Mouse (Mus musculus): ENCODE measurements around the gene Xirp1. TPM values are rescaled to one million over a fixed set of nuclear protein-coding genes. Genes with fewer than 3 reads are reported as not detected.

The Xirp1 gene
- total and polyA plus RNA-seq, 3 experiments = not detected

DNA sequence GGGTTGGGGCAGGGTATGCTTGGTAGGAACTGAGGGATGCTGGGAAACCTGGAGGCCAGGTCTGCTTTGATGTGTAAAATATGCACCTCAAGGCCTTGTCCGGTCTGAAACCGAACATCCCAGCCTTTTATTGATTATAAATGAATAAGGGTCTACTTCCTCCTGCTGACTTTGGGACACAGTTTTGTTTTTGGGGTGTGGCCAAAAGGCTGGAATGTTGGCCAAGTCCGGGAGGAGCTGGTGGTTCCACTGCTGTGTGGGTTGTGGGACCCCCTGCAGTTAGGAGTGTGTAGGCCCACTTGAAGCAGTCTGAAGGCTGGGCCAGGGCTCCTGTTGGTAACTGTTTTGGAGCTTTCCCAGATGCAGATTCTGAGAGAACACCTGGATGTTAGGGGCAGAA is 17.5 kb downstream of the Xirp1 start:
- no peaks in the 10 kb centered on the region for H3K79me2 ChIP-seq (ENCODE audit: control insufficient read depth, insufficient read depth, low read length, poor library complexity)
- H3K27ac ChIP-seq (ENCODE audit: control insufficient read depth, low read depth, low read length) = no peak overlapping the region
- peaks cover 0 to 7% of the 10 kb centered on the region in 2 experiments; a peak in 1 of 4 replicates for H3K36me3 ChIP-seq (ENCODE audit: control insufficient read depth in 1 of 2, insufficient read depth in 2 of 2, low read length in 2 of 2)
- TF ChIP-seq CHD2 (IDR thresholded peaks at IDR 0.05; ENCODE audit: low read length) = no peak
- TF ChIP-seq EP300 (IDR thresholded peaks at IDR 0.05; ENCODE audit: low read depth in 1 of 2, low read length in 2 of 2) = no peak
- TF ChIP-seq CTCF (IDR thresholded peaks at IDR 0.05 in 2 of 3, conservative IDR thresholded peaks at IDR 0.05 in 1 of 3; ENCODE audit: control insufficient read depth in 1 of 3, insufficient read depth in 1 of 3, low read depth in 2 of 3, low read length in 3 of 3, poor library complexity in 1 of 3, severe bottlenecking in 1 of 3) = no peak
- no peak for TF ChIP-seq BHLHE40 (IDR thresholded peaks at IDR 0.05; ENCODE audit: borderline replicate concordance, low read depth, low read length)
- no peak for TF ChIP-seq GABPA (IDR thresholded peaks at IDR 0.05; ENCODE audit: low read depth, low read length)
- TF ChIP-seq E2F4 (IDR thresholded peaks at IDR 0.05; ENCODE audit: borderline replicate concordance, low read depth, low read length) = no peak
- no peak for TF ChIP-seq NRF1 (IDR thresholded peaks at IDR 0.05; ENCODE audit: insufficient read depth, low read depth, low read length, poor library complexity, severe bottlenecking)
- TF ChIP-seq TAL1 (IDR thresholded peaks at IDR 0.05; ENCODE audit: low read length) = no peak
- no peak for TF ChIP-seq POLR2A (IDR thresholded peaks at IDR 0.05; ENCODE audit: control insufficient read depth in 1 of 2, insufficient read depth in 1 of 2, low read depth in 1 of 2, low read length in 2 of 2, poor library complexity in 1 of 2)
- TF ChIP-seq MEF2A (IDR thresholded peaks at IDR 0.05; ENCODE audit: extremely low read depth, insufficient replicate concordance, low read depth, low read length, poor library complexity, severe bottlenecking) = no peak
- TF ChIP-seq MAZ (IDR thresholded peaks at IDR 0.05; ENCODE audit: low read depth, low read length) = no peak
- TF ChIP-seq ETS1 (IDR thresholded peaks at IDR 0.05; ENCODE audit: low read depth, low read length) = no peak
- no peak for TF ChIP-seq RAD21 (IDR thresholded peaks at IDR 0.05; ENCODE audit: low read depth, low read length)
- TF ChIP-seq SMC3 (IDR thresholded peaks at IDR 0.05; ENCODE audit: low read depth, low read length) = no peak
- no peak for TF ChIP-seq HCFC1 (IDR thresholded peaks at IDR 0.05; ENCODE audit: low read depth, low read length)
- TF ChIP-seq MYB (IDR thresholded peaks at IDR 0.05; ENCODE audit: low read depth, low read length) = no peak
- no peak for TF ChIP-seq POLR2AphosphoS5 (IDR thresholded peaks at IDR 0.05; ENCODE audit: borderline replicate concordance, low read depth, low read length)
- TF ChIP-seq JUND (IDR thresholded peaks at IDR 0.05; ENCODE audit: low read depth, low read length) = no peak
- no peak for TF ChIP-seq CHD1 (IDR thresholded peaks at IDR 0.05; ENCODE audit: low read depth, low read length)
- TF ChIP-seq MXI1 (IDR thresholded peaks at IDR 0.05; ENCODE audit: low read depth, low read length) = no peak
- peaks cover 0 to 5% of the 10 kb centered on the region in 2 experiments; a peak in 1 of 4 replicates for H3K4me1 ChIP-seq (ENCODE audit: control insufficient read depth in 1 of 2, insufficient read depth in 2 of 2, low read length in 2 of 2)
- no peak for DNase-seq (ENCODE audit: low read depth, low spot score)
- no peak overlapping the region for H3K4me3 ChIP-seq (ENCODE audit: control insufficient read depth in 1 of 2, insufficient read depth in 1 of 2, low read depth in 2 of 2, low read length in 2 of 2)
- H3K27me3 ChIP-seq (ENCODE audit: control insufficient read depth in 1 of 2, insufficient read depth in 2 of 2, low read length in 2 of 2) = peaks cover 0 to 1% of the 10 kb centered on the region in 2 experiments; a peak in 1 of 4 replicates
- no peak overlapping the region for H3K9ac ChIP-seq (ENCODE audit: control insufficient read depth, low read depth, low read length, poor library complexity, severe bottlenecking)
- H3K9me3 ChIP-seq (replicated peaks; ENCODE audit: insufficient read depth, low read length) = no peaks in the 10 kb centered on the region

DNA sequence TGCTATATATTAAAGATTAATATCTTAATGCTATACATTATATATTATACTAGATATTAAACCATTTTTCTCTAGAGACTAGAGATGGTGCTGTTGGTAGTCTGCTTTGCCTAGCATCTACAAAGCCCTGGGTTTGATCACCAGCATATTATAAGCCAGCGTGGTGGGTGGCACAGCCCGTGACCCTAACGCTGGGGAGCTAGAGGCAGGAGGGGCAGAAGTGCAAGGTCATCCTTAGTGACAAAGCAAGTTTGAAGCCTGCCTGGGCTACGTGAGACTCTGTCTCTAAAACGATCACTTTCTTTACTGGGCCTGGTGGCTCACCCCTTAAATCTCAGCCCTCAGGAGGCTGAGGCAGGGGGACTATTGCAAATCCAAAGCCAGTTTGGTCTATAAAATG is 20.5 kb downstream of the Xirp1 start:
- no peaks in the 10 kb centered on the region for H3K79me2 ChIP-seq (ENCODE audit: control insufficient read depth, insufficient read depth, low read length, poor library complexity)
- no peaks in the 10 kb centered on the region for H3K9me3 ChIP-seq (replicated peaks; ENCODE audit: insufficient read depth, low read length)
- peaks cover 0 to under 1% of the 10 kb centered on the region in 2 experiments; a peak in 1 of 4 replicates for H3K27me3 ChIP-seq (ENCODE audit: control insufficient read depth in 1 of 2, insufficient read depth in 2 of 2, low read length in 2 of 2)
- peaks cover 0 to 7% of the 10 kb centered on the region in 2 experiments; a peak in 1 of 4 replicates for H3K36me3 ChIP-seq (ENCODE audit: control insufficient read depth in 1 of 2, insufficient read depth in 2 of 2, low read length in 2 of 2)
- H3K27ac ChIP-seq (ENCODE audit: control insufficient read depth, low read depth, low read length) = no peak overlapping the region
- H3K9ac ChIP-seq (ENCODE audit: control insufficient read depth, low read depth, low read length, poor library complexity, severe bottlenecking) = no peak overlapping the region
- H3K4me1 ChIP-seq (ENCODE audit: control insufficient read depth in 1 of 2, insufficient read depth in 2 of 2, low read length in 2 of 2) = peaks cover 0 to 5% of the 10 kb centered on the region in 2 experiments; a peak in 1 of 4 replicates
- TF ChIP-seq E2F4 (IDR thresholded peaks at IDR 0.05; ENCODE audit: borderline replicate concordance, low read depth, low read length) (no peak), MAFK (IDR thresholded peaks at IDR 0.05; ENCODE audit: borderline replicate concordance, low read depth, low read length) (no peak), NELFE (IDR thresholded peaks at IDR 0.05; ENCODE audit: low read depth, low read length) (no peak), MYB (IDR thresholded peaks at IDR 0.05; ENCODE audit: low read depth, low read length) (no peak), POLR2A (IDR thresholded peaks at IDR 0.05; ENCODE audit: control insufficient read depth in 1 of 2, insufficient read depth in 1 of 2, low read depth in 1 of 2, low read length in 2 of 2, poor library complexity in 1 of 2) (no peak), POLR2AphosphoS5 (IDR thresholded peaks at IDR 0.05; ENCODE audit: borderline replicate concordance, low read depth, low read length) (no peak), CHD1 (IDR thresholded peaks at IDR 0.05; ENCODE audit: low read depth, low read length) (no peak), ZMIZ1 (IDR thresholded peaks at IDR 0.05; ENCODE audit: low read depth, low read length) (no peak), TAL1 (IDR thresholded peaks at IDR 0.05; ENCODE audit: low read length) (no peak), ELF1 (IDR thresholded peaks at IDR 0.05; ENCODE audit: low read depth, low read length) (no peak), ETS1 (IDR thresholded peaks at IDR 0.05; ENCODE audit: low read depth, low read length) (no peak), HCFC1 (IDR thresholded peaks at IDR 0.05; ENCODE audit: low read depth, low read length) (no peak), MXI1 (IDR thresholded peaks at IDR 0.05; ENCODE audit: low read depth, low read length) (no peak), KAT2A (conservative IDR thresholded peaks at IDR 0.05; ENCODE audit: low read depth, low read length) (no peak), USF1 (IDR thresholded peaks at IDR 0.05; ENCODE audit: low read depth, low read length) (no peak), RAD21 (IDR thresholded peaks at IDR 0.05; ENCODE audit: low read depth, low read length) (no peak)
- H3K4me3 ChIP-seq (ENCODE audit: control insufficient read depth in 1 of 2, insufficient read depth in 1 of 2, low read depth in 2 of 2, low read length in 2 of 2) = no peak overlapping the region
- no peak for DNase-seq (ENCODE audit: low read depth, low spot score)
